Mouse (Mus musculus): ENCODE data around the gene Ndufa7.

GRCm38 (mm10) chr17:33811142-33811516 is 13.2 kb upstream of the Ndufa7 start:
- TF ChIP-seq CTCF (IDR thresholded peaks at IDR 0.05) (no peak), EP300 (IDR thresholded peaks at IDR 0.05) (no peak)

Data from lung, postnatal 0 days (tissue).